Mouse (Mus musculus) Patski (cell line): ENCODE data around the gene Misp. TPM values are rescaled to one million over a fixed set of nuclear protein-coding genes. Genes with fewer than 3 reads are reported as not detected.

ENCODE experiments used
- ATAC-seq: fragments of 100-300 bp; one replicate; pipeline ENCODE4 v1.8.0; 2021
- CTCF ChIA-PET: fragments of 350-600 bp; sonication (Branson Sonifier 250); formaldehyde crosslinking; loops from one replicate; lab custom pipeline; 2022; ENCODE audit warnings: inconsistent platforms; lab: Charles Lee
- POLR2A ChIA-PET: fragments of 350-600 bp; sonication (Branson Sonifier 250); formaldehyde crosslinking; loops from one replicate; lab custom pipeline; 2022; ENCODE audit warnings: antibody characterized with exemption, inconsistent platforms; lab: Charles Lee
- DNase-seq: peaks from one replicate; pipeline ENCODE4 v3.0.0-alpha.2; 2011; ENCODE audit warnings: low read depth, low spot score
- H3K27me3 ChIP-seq: fragments of 371-371 bp; one replicate; pipeline ENCODE4 v1.5.1; 2021
- CTCF ChIP-seq: fragments of 100-300 bp; IDR thresholded peaks from one replicate; pipeline ENCODE4 v1.5.1; 2021
- in situ Hi-C: fragments of 300-500 bp; cut with MboI; formaldehyde crosslinking; loops from 3 replicates; pipeline ENCODE4 v1.11.1; 2018; ENCODE audit warnings: low pct_unique_long_range_greater_than_20kb, mixed read lengths
- polyA plus RNA-seq: library from polyadenylated mRNA; unstranded; gene quantifications from one replicate; pipeline ENCODE4 v1.2.3, GENCODE M21; 2021

Misp gene
- polyA plus RNA-seq, 1 experiment from 2014 or later = 0.17 TPM

DNA sequence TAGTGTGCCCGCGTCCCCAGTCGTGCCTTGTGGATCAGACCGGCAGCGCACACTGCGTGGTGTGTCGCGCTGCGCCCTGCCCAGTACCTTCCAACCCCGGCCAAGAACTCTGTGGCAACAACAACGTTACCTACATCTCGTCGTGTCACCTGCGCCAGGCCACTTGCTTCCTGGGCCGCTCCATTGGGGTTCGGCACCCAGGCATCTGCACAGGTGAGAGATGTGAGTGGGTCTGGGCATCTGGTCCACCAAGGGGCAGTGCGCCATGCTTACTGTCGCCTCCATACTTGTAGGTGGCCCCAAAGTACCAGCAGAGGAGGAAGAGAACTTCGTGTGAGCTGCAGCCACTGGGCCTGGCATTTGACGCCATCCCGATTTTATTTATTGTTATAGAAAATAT lies 39.6 kb upstream of the Misp start:
- POLR2A ChIA-PET = no interaction called here
- no peak for DNase-seq
- no peaks in the 10 kb centered on the region for H3K27me3 ChIP-seq
- no peak for ATAC-seq
- TF ChIP-seq CTCF = no peak
- CTCF ChIA-PET = interaction anchor here (2.7 kb wide), 1 partner anchor 8 kb away, joined by 12 read pairs; no protein-coding TSS in a partner anchor
- in situ Hi-C loops = loop anchor here (10.0 kb wide), 1 partner anchor 86 kb away; no protein-coding TSS in a partner anchor

DNA sequence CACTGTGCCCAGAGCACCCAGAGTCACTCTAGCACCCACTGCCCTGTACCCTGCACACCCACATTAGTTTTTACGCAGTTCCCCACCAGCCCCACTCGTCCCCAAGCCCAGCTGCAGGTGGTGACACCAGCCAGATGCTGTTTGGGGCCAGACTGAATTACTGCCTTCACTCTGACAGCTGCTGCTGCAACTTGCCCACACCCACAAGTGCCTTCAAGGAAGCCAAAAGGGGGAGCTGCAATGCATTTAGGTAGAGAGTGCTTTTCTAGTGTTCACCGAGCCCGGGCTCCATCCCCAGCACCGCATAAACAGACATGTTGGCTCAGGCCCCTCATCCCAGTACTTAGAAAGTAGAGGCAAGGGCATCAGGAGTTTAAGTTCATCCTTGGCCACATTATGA lies 38.8 kb upstream of the Misp start:
- ChIA-PET CTCF (no interaction called here), POLR2A (no interaction called here)
- no peak for DNase-seq
- no peak for TF ChIP-seq CTCF
- ATAC-seq = no peak
- no peaks in the 10 kb centered on the region for H3K27me3 ChIP-seq
- in situ Hi-C loops = loop anchor here (10.0 kb wide), 1 partner anchor 87 kb away; no protein-coding TSS in a partner anchor

- POLR2A ChIA-PET = interaction anchor here (0.6 kb wide), 1 partner anchor 19 kb away, joined by 3 read pairs; no protein-coding TSS in a partner anchor
- DNase-seq (no peak), ATAC-seq (no peak)
- in situ Hi-C loops = loop anchor here (10.0 kb wide), 1 partner anchor 88 kb away; no protein-coding TSS in a partner anchor
- TF ChIP-seq CTCF = no peak
- CTCF ChIA-PET = no interaction called here
- no peaks in the 10 kb centered on the region for H3K27me3 ChIP-seq
Measured at GRCm38 (mm10) chr10:79783050-79783449, 37.7 kb upstream of the Misp start.

DNA sequence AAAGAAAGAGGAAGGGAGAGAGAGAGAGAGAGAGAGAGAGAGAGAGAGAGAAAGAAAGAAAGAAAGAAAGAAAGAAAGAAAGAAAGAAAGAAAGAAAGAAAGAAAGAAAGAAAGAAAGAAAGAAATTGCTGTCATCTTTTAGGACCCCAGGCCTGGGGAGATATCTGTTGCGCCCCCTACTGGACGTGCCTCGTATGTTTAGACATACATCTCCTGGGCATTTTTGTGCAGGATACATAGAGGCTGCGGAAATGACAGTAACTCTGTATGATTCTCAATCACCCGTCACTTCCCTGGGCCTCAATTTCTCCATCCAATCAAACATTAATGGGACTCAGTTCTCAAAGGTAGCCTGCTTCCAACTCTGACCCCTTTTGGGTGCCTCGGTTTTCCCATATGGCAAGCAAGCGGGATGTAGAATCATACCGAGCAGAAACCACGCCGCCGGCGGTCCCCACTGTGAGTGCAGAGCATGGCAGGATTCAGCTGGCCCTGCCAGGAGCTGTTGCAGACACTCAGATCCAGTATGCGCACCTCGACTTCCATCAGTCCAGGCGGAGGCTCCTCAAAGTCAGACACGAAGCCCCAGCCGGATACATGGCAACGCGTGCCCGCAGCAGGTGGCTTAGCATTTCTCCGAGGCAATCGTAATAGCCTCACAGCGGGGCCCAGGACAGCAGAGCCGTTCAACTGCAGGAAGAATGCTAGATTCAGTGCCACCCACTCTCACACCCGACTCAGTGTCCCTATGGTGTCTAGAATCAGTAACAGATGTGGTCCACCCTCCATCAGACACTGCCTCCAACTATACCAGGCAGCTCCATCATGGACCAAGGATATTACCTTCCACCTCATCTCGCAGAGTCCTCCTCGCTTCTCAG lies 36.6 kb upstream of the Misp start:
- no peak for DNase-seq
- no peak for TF ChIP-seq CTCF
- ChIA-PET POLR2A (no interaction called here), CTCF (interaction anchor here (1.4 to 2.0 kb wide), 3 partner anchors 16 to 29 kb away, joined by 4 to 11 read pairs (median 4); no protein-coding TSS in a partner anchor)
- in situ Hi-C loops = loop anchor here (10.0 kb wide), 1 partner anchor 89 kb away; no protein-coding TSS in a partner anchor
- H3K27me3 ChIP-seq = no peaks in the 10 kb centered on the region
- ATAC-seq = no peak

DNA sequence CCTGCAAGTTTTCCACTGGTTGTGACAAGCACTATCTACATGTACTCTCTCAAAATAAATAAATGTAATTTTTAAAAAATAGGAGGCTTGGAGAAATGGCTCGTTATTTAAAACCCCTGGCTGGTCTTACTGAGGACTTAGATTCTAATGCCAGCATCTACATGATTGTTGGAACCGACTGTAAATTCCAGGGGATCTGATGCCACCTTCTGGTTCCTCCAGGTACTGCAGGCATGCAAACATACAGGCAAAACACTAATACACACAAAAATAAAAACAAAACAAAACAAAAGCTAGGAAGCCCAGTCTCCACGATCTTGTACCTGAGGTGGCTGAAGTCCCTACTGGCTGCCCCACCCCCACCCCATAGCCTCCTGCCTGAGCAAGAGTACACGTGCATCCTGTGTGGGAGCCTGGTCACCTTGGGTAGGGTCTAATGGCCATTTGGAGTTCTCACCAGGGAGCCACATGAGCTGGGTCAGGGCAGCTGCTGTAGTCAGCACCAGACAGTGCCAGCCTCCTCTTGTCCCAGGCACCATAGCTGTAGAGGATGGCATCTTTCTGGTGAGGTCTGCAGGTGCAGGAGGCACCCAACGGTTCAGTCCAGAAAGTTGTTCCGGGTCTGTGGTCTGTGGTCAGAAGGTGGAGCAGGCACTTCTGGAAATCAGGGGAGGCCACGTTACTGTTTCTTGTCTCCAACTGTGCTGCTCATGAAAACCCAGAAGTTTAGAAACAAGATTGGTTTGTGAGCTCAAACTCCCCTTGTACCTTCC lies 32.2 kb upstream of the Misp start:
- CTCF ChIA-PET = interaction anchor here (0.6 to 2.8 kb wide), 10 partner anchors 9 to 91 kb away, joined by 3 to 18 read pairs (median 4); no protein-coding TSS in a partner anchor
- ATAC-seq = no peak
- TF ChIP-seq CTCF = no peak
- POLR2A ChIA-PET = interaction anchor here (1.2 kb wide), 1 partner anchor 24 kb away, joined by 3 read pairs; no protein-coding TSS in a partner anchor
- no peak for DNase-seq
- in situ Hi-C loops = loop anchor here (10.0 kb wide), 1 partner anchor 94 kb away; no protein-coding TSS in a partner anchor
- no peaks in the 10 kb centered on the region for H3K27me3 ChIP-seq

DNA sequence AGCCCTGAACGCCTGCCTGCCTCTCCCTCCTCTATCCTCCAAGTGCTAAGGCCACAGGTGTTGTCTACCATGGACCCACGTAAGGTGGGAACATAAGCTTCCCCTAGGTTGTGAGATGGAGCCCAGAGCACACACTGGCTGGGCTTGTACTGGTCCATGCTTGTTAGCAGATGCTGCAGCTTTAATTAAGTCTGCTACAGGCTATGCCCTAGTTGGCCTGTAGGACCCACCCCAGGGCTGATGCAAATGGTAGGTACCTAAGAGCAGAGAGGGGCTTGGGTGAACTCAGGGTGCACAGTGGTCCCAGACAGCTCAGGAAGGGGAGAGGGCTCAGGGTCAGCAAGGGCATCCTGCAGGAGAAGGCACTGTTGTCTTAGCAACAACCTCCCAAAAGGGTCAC lies 31.2 kb upstream of the Misp start:
- in situ Hi-C loops = loop anchor here (10.0 kb wide), 1 partner anchor 95 kb away; no protein-coding TSS in a partner anchor

GRCm38 (mm10) chr10:79790861-79791260 lies 29.9 kb upstream of the Misp start, which contains the start of gene Prss57:
Prss57 (minus strand) TSS chr10:79790961.
- ATAC-seq = no peak
- TF ChIP-seq CTCF = no peak
- ChIA-PET POLR2A (interaction anchor here (1.1 kb wide), 1 partner anchor 22 kb away, joined by 3 read pairs; no protein-coding TSS in a partner anchor), CTCF (interaction anchor here (1.2 kb wide), 1 partner anchor 14 kb away, joined by 3 read pairs; no protein-coding TSS in a partner anchor)
- H3K27me3 ChIP-seq = no peaks in the 10 kb centered on the region
- in situ Hi-C loops = no loop called here
- DNase-seq = no peak

More for the DNA sequence above, 31.2 kb upstream of the Misp start:
- no peak for TF ChIP-seq CTCF
- POLR2A ChIA-PET = interaction anchor here (1.2 kb wide), 1 partner anchor 23 kb away, joined by 3 read pairs; no protein-coding TSS in a partner anchor
- DNase-seq (no peak), ATAC-seq (no peak)
- CTCF ChIA-PET = interaction anchor here (1.0 to 2.8 kb wide), 7 partner anchors 9 to 51 kb away, joined by 3 to 18 read pairs (median 5); no protein-coding TSS in a partner anchor
- no peaks in the 10 kb centered on the region for H3K27me3 ChIP-seq

GRCm38 (mm10) chr10:79792339-79793040 lies 28.3 kb upstream of the Misp start:
- H3K27me3 ChIP-seq = no peaks in the 10 kb centered on the region
- DNase-seq (no peak), ATAC-seq (no peak)
- POLR2A ChIA-PET = interaction anchor here (2.7 kb wide), 1 partner anchor 20 kb away, joined by 12 read pairs; no protein-coding TSS in a partner anchor
- CTCF ChIA-PET = interaction anchor here (2.7 to 3.2 kb wide), 2 partner anchors 10 to 20 kb away, joined by 17 to 24 read pairs; no protein-coding TSS in a partner anchor
- in situ Hi-C loops = no loop called here
- TF ChIP-seq CTCF = no peak
